Comparison of ENCODE assay signal across 10 mouse cellular contexts in the genomic region with DNA sequence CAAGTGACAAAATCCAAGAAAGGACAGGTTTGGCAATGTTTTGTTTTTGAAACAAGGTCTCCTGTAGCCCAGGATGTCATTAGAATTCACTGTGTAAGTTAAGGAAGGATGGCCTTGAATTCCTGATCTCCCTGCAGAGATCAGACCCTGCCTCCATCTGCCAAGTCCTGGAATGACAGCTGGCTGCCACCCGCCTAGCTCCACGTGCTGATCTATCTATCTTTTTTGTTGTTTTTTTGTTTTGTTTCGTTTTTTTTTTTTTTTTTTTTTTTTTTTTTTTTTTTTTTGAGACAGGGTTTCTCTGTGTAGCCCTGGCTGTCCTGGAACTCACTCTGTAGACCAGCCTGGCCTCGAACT. TPM values are rescaled to one million over a fixed set of nuclear protein-coding genes. Genes with fewer than 3 reads are reported as not detected.
DNase-seq lines count a peak whose midpoint lies in the region; ATAC-seq and TF ChIP-seq lines count a peak whose summit lies in the region.
"Not testable (repeated sequence)": the region's sequence is repeated elsewhere in the genome, so short reads cannot be mapped to it uniquely, and the experiment has no call there.
"Had no signal": no experiment of that assay in that cellular context is flagged by ENCODE, and none has a peak within 500 bp of the region (broad histone marks: within the 10 kb centered on the region; RNA-seq: fewer than 3 reads in every experiment).

No protein-coding gene starts in this region.

- 14% methylated on average over 4 of the region's 4 CpGs for WGBS in heart, embryonic 11.5 days (ENCODE audit: insufficient replicate concordance)
- 4% methylated on average over 4 of the region's 4 CpGs for WGBS in hindbrain, postnatal 0 days
- 13% methylated on average over 4 of the region's 4 CpGs for WGBS in limb, embryonic 11.5 days
- WGBS in lung, embryonic 15.5 days, result 12% methylated on average over 3 of the region's 4 CpGs
- 16% methylated on average over 4 of the region's 4 CpGs for WGBS in neural tube, embryonic 11.5 days

- ATAC-seq in erythroblast, adult 5-6 weeks (replicated peaks; ENCODE audit: low FRiP score, poor library complexity, severe bottlenecking), result peak; percentile 3; the same call in 1 of the 2 replicates
- ATAC-seq in heart, embryonic 11.5 days (replicated peaks; ENCODE audit: insufficient number of reproducible peaks, low FRiP score, low TSS enrichment); hindbrain, postnatal 0 days; limb, embryonic 11.5 days (ENCODE audit: insufficient number of reproducible peaks, low FRiP score, low TSS enrichment, low read depth); lung, embryonic 15.5 days (ENCODE audit: borderline replicate concordance, extremely low read depth, low FRiP score, low TSS enrichment); neural tube, embryonic 11.5 days (ENCODE audit: insufficient read depth, low FRiP score, low TSS enrichment): not testable (repeated sequence)

- peak overlapping the region; percentile 98 for H3K4me2 ChIP-seq in heart, embryonic 11.5 days
- H3K4me2 ChIP-seq in hindbrain, postnatal 0 days (ENCODE audit: low read depth, low read length), result peak overlapping the region; percentile 83
- not testable (repeated sequence) for H3K4me2 ChIP-seq in limb, embryonic 11.5 days (ENCODE audit: low read depth, severe bottlenecking)
- peak overlapping the region; percentile 78 for H3K4me2 ChIP-seq in lung, embryonic 15.5 days
- peak overlapping the region; percentile 63 for H3K4me2 ChIP-seq in neural tube, embryonic 11.5 days (ENCODE audit: low read depth)

- DNase-seq in hindbrain, postnatal 0 days (ENCODE audit: low spot score), result peak; percentile 73
- not testable (repeated sequence) for DNase-seq in limb, embryonic 11.5 days (ENCODE audit: low spot score)
- peak; percentile 50 for DNase-seq in neural tube, embryonic 11.5 days (ENCODE audit: low spot score)

- peaks cover 16% of the 10 kb centered on the region for H3K4me1 ChIP-seq in bone marrow macrophage, adult 2 months (ENCODE audit: control insufficient read depth, insufficient read depth, low read length)
- peaks cover 21% of the 10 kb centered on the region for H3K4me1 ChIP-seq in heart, embryonic 11.5 days (ENCODE audit: control insufficient read depth, insufficient read depth, low read length)
- not testable (repeated sequence) for H3K4me1 ChIP-seq in hindbrain, postnatal 0 days (ENCODE audit: insufficient read depth, low read length)
- H3K4me1 ChIP-seq in limb, embryonic 11.5 days (ENCODE audit: control insufficient read depth, insufficient read depth, low read length), result peaks cover 22% of the 10 kb centered on the region
- H3K4me1 ChIP-seq in lung, embryonic 15.5 days, result peaks cover 47% of the 10 kb centered on the region
- H3K4me1 ChIP-seq in neural tube, embryonic 11.5 days (ENCODE audit: control insufficient read depth, insufficient read depth, low read length), result peaks cover 13% of the 10 kb centered on the region

- H3K36me3 ChIP-seq in heart, embryonic 11.5 days (ENCODE audit: control insufficient read depth, insufficient read depth, low read length), result peaks cover 29% of the 10 kb centered on the region
- H3K36me3 ChIP-seq in hindbrain, postnatal 0 days (ENCODE audit: insufficient read depth, low read length), result peaks cover 28% of the 10 kb centered on the region
- H3K36me3 ChIP-seq in limb, embryonic 11.5 days (ENCODE audit: control insufficient read depth, insufficient read depth, low read length), result peaks cover 27% of the 10 kb centered on the region
- H3K36me3 ChIP-seq in lung, embryonic 15.5 days, result peaks cover 29% of the 10 kb centered on the region
- H3K36me3 ChIP-seq in neural tube, embryonic 11.5 days (ENCODE audit: control insufficient read depth, insufficient read depth, low read length), result peaks cover 26% of the 10 kb centered on the region

- TF ChIP-seq POLR2A in bone marrow macrophage, adult 2 months (IDR thresholded peaks at IDR 0.05; ENCODE audit: borderline replicate concordance, low read depth, low read length), result not testable (repeated sequence)

- H3K4me3 ChIP-seq in bone marrow macrophage, adult 2 months (ENCODE audit: insufficient read depth, low read length), result peak overlapping the region; percentile 13
- not testable (repeated sequence) for H3K4me3 ChIP-seq in heart, embryonic 11.5 days (ENCODE audit: low read depth, low read length); limb, embryonic 11.5 days (ENCODE audit: low read depth, low read length)
- peak overlapping the region; percentile 30 for H3K4me3 ChIP-seq in hindbrain, postnatal 0 days (ENCODE audit: low read length)
- H3K4me3 ChIP-seq in lung, embryonic 15.5 days, result peak overlapping the region; percentile 34
- H3K4me3 ChIP-seq in neural tube, embryonic 11.5 days (ENCODE audit: low read depth, low read length), result peak overlapping the region; percentile 34; the same call in 1 of the 2 replicates

- not testable (repeated sequence) for H3K9me3 ChIP-seq in heart, embryonic 11.5 days (replicated peaks; ENCODE audit: control insufficient read depth, low read length); hindbrain, postnatal 0 days (ENCODE audit: low read length); limb, embryonic 11.5 days (ENCODE audit: control insufficient read depth, low read length); lung, embryonic 15.5 days; neural tube, embryonic 11.5 days (ENCODE audit: control insufficient read depth, low read length)

- H3K9ac ChIP-seq in heart, embryonic 11.5 days (ENCODE audit: low read depth, low read length); limb, embryonic 11.5 days (ENCODE audit: low read length): not testable (repeated sequence)
- 0 out of 2 replicates have a peak overlapping the region, but pooled peaks have one; percentile 45 for H3K9ac ChIP-seq in hindbrain, postnatal 0 days (replicated peaks; ENCODE audit: low read length)
- 0 out of 2 replicates have a peak overlapping the region, but pooled peaks have one; percentile 43 for H3K9ac ChIP-seq in lung, embryonic 15.5 days
- H3K9ac ChIP-seq in neural tube, embryonic 11.5 days (ENCODE audit: low read length), result peak overlapping the region; percentile 74

- H3K27me3 ChIP-seq in heart, embryonic 11.5 days (ENCODE audit: control insufficient read depth, insufficient read depth, low read length); hindbrain, postnatal 0 days (ENCODE audit: insufficient read depth, low read length); limb, embryonic 11.5 days (ENCODE audit: control insufficient read depth, insufficient read depth, low read length); lung, embryonic 15.5 days; neural tube, embryonic 11.5 days (ENCODE audit: control insufficient read depth, insufficient read depth, low read length): not testable (repeated sequence)

- not testable (repeated sequence) for TF ChIP-seq CTCF in bone marrow macrophage, adult 2 months (IDR thresholded peaks at IDR 0.05; ENCODE audit: low read depth, low read length); hindbrain, postnatal 0 days (IDR thresholded peaks at IDR 0.05; ENCODE audit: low read depth)

- peak overlapping the region; percentile 34 for H3K27ac ChIP-seq in bone marrow macrophage, adult 2 months (ENCODE audit: insufficient read depth, low read depth, low read length)
- H3K27ac ChIP-seq in heart, embryonic 11.5 days (ENCODE audit: low read depth, low read length), result peak overlapping the region; percentile 62; the same call in 1 of the 2 replicates
- H3K27ac ChIP-seq in hindbrain, postnatal 0 days, result peak overlapping the region; percentile 90
- H3K27ac ChIP-seq in limb, embryonic 11.5 days (replicated peaks; ENCODE audit: low read depth, low read length), result peak overlapping the region; percentile 82; the same call in 1 of the 2 replicates
- H3K27ac ChIP-seq in lung, embryonic 15.5 days, result peak overlapping the region; percentile 87
- peak overlapping the region; percentile 85; the same call in 1 of the 2 replicates for H3K27ac ChIP-seq in neural tube, embryonic 11.5 days (ENCODE audit: low read depth, low read length)

RNA-seq across cellular contexts. Expression of a gene that starts 1.1 kb away (rescaled TPM):
- 877 and 1,003 TPM in 2 replicates for polyA plus RNA-seq in bone marrow macrophage, adult 2 months (2012; ENCODE audit: insufficient read depth, insufficient read length, missing spikeins)
- 227 and 267 TPM in 2 replicates for total RNA-seq in erythroblast, adult 5-6 weeks (2015; ENCODE audit: low replicate concordance)
- 388 and 458 TPM in 2 replicates for total RNA-seq in erythroblast, adult 5-6 weeks (2017; ENCODE audit: low replicate concordance)
- polyA plus RNA-seq in heart, embryonic 11.5 days (2014; fragmentation: Nextera tagmentation; extraction: Ambion mirVana), result 313 and 338 TPM in 2 replicates
- total RNA-seq in hindbrain, postnatal 0 days (2014; rRNA removed), result 2,095 and 2,196 TPM in 2 replicates
- polyA plus RNA-seq in hindbrain, postnatal 0 days (2015; fragmentation: Nextera tagmentation; extraction: Ambion mirVana), result 422 and 434 TPM in 2 replicates
- polyA plus RNA-seq in limb, embryonic 11.5 days (2014; fragmentation: Nextera tagmentation; extraction: Ambion mirVana), result 428 TPM in 2 replicates
- polyA plus RNA-seq in lung, embryonic 15.5 days (2015; fragmentation: Nextera tagmentation; extraction: Ambion mirVana), result 567 and 596 TPM in 2 replicates
- 463 and 504 TPM in 2 replicates for polyA plus RNA-seq in neural tube, embryonic 11.5 days (2014; fragmentation: Nextera tagmentation; extraction: Ambion mirVana)

RNA-seq across cellular contexts. Expression of a gene that starts 7.5 kb away (rescaled TPM):
- 36.4 and 39.8 TPM in 2 replicates for polyA plus RNA-seq in bone marrow macrophage, adult 2 months (2012; ENCODE audit: insufficient read depth, insufficient read length, missing spikeins)
- 3.3 and 7.3 TPM in 2 replicates for total RNA-seq in erythroblast, adult 5-6 weeks (2015; ENCODE audit: low replicate concordance)
- 10.8 and 11.8 TPM in 2 replicates for total RNA-seq in erythroblast, adult 5-6 weeks (2017; ENCODE audit: low replicate concordance)
- 44.1 and 47.4 TPM in 2 replicates for polyA plus RNA-seq in heart, embryonic 11.5 days (2014; fragmentation: Nextera tagmentation; extraction: Ambion mirVana)
- 69.7 and 80.9 TPM in 2 replicates for total RNA-seq in hindbrain, postnatal 0 days (2014; rRNA removed)
- polyA plus RNA-seq in hindbrain, postnatal 0 days (2015; fragmentation: Nextera tagmentation; extraction: Ambion mirVana), result 52.3 and 56.1 TPM in 2 replicates
- polyA plus RNA-seq in limb, embryonic 11.5 days (2014; fragmentation: Nextera tagmentation; extraction: Ambion mirVana), result 43.3 and 49.1 TPM in 2 replicates
- polyA plus RNA-seq in lung, embryonic 15.5 days (2015; fragmentation: Nextera tagmentation; extraction: Ambion mirVana), result 52.6 and 56.1 TPM in 2 replicates
- 56.4 and 58.6 TPM in 2 replicates for polyA plus RNA-seq in neural tube, embryonic 11.5 days (2014; fragmentation: Nextera tagmentation; extraction: Ambion mirVana)

RNA-seq across cellular contexts. Expression of a gene that starts 7.6 kb away (rescaled TPM):
- polyA plus RNA-seq in bone marrow macrophage, adult 2 months (2012; ENCODE audit: insufficient read depth, insufficient read length, missing spikeins), result 21.9 and 28.2 TPM in 2 replicates
- 4.4 and 11.3 TPM in 2 replicates for total RNA-seq in erythroblast, adult 5-6 weeks (2015; ENCODE audit: low replicate concordance)
- total RNA-seq in erythroblast, adult 5-6 weeks (2017; ENCODE audit: low replicate concordance), result 12.3 and 19.3 TPM in 2 replicates
- 39.4 and 39.7 TPM in 2 replicates for polyA plus RNA-seq in heart, embryonic 11.5 days (2014; fragmentation: Nextera tagmentation; extraction: Ambion mirVana)
- total RNA-seq in hindbrain, postnatal 0 days (2014; rRNA removed), result 33.9 and 46.4 TPM in 2 replicates
- 32.0 and 33.7 TPM in 2 replicates for polyA plus RNA-seq in hindbrain, postnatal 0 days (2015; fragmentation: Nextera tagmentation; extraction: Ambion mirVana)
- polyA plus RNA-seq in limb, embryonic 11.5 days (2014; fragmentation: Nextera tagmentation; extraction: Ambion mirVana), result 53.3 and 56.9 TPM in 2 replicates
- 41.0 and 47.5 TPM in 2 replicates for polyA plus RNA-seq in lung, embryonic 15.5 days (2015; fragmentation: Nextera tagmentation; extraction: Ambion mirVana)
- 68.3 and 68.4 TPM in 2 replicates for polyA plus RNA-seq in neural tube, embryonic 11.5 days (2014; fragmentation: Nextera tagmentation; extraction: Ambion mirVana)

RNA-seq across cellular contexts. Expression of a gene that starts 8.3 kb away (rescaled TPM):
- polyA plus RNA-seq in bone marrow macrophage, adult 2 months (2012; ENCODE audit: insufficient read depth, insufficient read length, missing spikeins), result not detected in 2 replicates
- not detected in 2 replicates for total RNA-seq in erythroblast, adult 5-6 weeks (2015; ENCODE audit: low replicate concordance)
- total RNA-seq in erythroblast, adult 5-6 weeks (2017; ENCODE audit: low replicate concordance), result not detected in 2 replicates
- polyA plus RNA-seq in heart, embryonic 11.5 days (2014; fragmentation: Nextera tagmentation; extraction: Ambion mirVana), result 0.21 TPM in 1 of 2 replicates, not detected in the other
- not detected in 2 replicates for total RNA-seq in hindbrain, postnatal 0 days (2014; rRNA removed)
- polyA plus RNA-seq in hindbrain, postnatal 0 days (2015; fragmentation: Nextera tagmentation; extraction: Ambion mirVana), result 0.26 TPM in 1 of 2 replicates, not detected in the other
- not detected in 2 replicates for polyA plus RNA-seq in limb, embryonic 11.5 days (2014; fragmentation: Nextera tagmentation; extraction: Ambion mirVana)
- polyA plus RNA-seq in lung, embryonic 15.5 days (2015; fragmentation: Nextera tagmentation; extraction: Ambion mirVana), result 0.16 TPM in 2 replicates
- not detected in 2 replicates for polyA plus RNA-seq in neural tube, embryonic 11.5 days (2014; fragmentation: Nextera tagmentation; extraction: Ambion mirVana)
- total RNA-seq: heart, adult 8-10 months; layer of hippocampus, postnatal 25 days had no signal
- polyA plus RNA-seq: CD4-positive, CD25-positive, alpha-beta regulatory T cell, adult 4 months had no signal

RNA-seq across cellular contexts. Expression of a gene that starts 26.5 kb away (rescaled TPM):
- polyA plus RNA-seq in bone marrow macrophage, adult 2 months (2012; ENCODE audit: insufficient read depth, insufficient read length, missing spikeins), result not detected in 2 replicates
- not detected in 2 replicates for total RNA-seq in erythroblast, adult 5-6 weeks (2015; ENCODE audit: low replicate concordance)
- not detected in 2 replicates for total RNA-seq in erythroblast, adult 5-6 weeks (2017; ENCODE audit: low replicate concordance)
- 2.2 and 3.6 TPM in 2 replicates for polyA plus RNA-seq in heart, embryonic 11.5 days (2014; fragmentation: Nextera tagmentation; extraction: Ambion mirVana)
- total RNA-seq in hindbrain, postnatal 0 days (2014; rRNA removed), result 0.31 and 0.58 TPM in 2 replicates
- 0.15 and 0.25 TPM in 2 replicates for polyA plus RNA-seq in hindbrain, postnatal 0 days (2015; fragmentation: Nextera tagmentation; extraction: Ambion mirVana)
- polyA plus RNA-seq in limb, embryonic 11.5 days (2014; fragmentation: Nextera tagmentation; extraction: Ambion mirVana), result 0.08 TPM in 1 of 2 replicates, not detected in the other
- 0.11 and 0.30 TPM in 2 replicates for polyA plus RNA-seq in lung, embryonic 15.5 days (2015; fragmentation: Nextera tagmentation; extraction: Ambion mirVana)
- polyA plus RNA-seq in neural tube, embryonic 11.5 days (2014; fragmentation: Nextera tagmentation; extraction: Ambion mirVana), result 0.12 TPM in 2 replicates

Comparison
In these comparisons a context has a peak if more than half of its experiments do, and no peak if none do; other contexts are left out.
1. H3K27ac ChIP-seq: peak in every context shown above with its lines; median percentile 90 in hindbrain, postnatal 0 days; 87 in lung, embryonic 15.5 days; 85 in neural tube, embryonic 11.5 days; 82 in limb, embryonic 11.5 days; 62 in heart, embryonic 11.5 days; 34 in bone marrow macrophage, adult 2 months.